Mouse (Mus musculus): ENCODE results near the gene Ehbp1l1.

The Ehbp1l1 gene

GRCm38 (mm10) chr19:5725767-5726515, at the start of gene Ehbp1l1:
Gene Ehbp1l1, minus strand, starts transcription at chr19:5726317.
- peak; percentile 89 to 93 for DNase-seq

GRCm38 (mm10) chr19:5770925-5771860, 45.1 kb upstream of the Ehbp1l1 start, which contains the start of gene Scyl1:
Gene Scyl1, minus strand, starts transcription at chr19:5771419.
- peak; percentile 98 for DNase-seq

DNA sequence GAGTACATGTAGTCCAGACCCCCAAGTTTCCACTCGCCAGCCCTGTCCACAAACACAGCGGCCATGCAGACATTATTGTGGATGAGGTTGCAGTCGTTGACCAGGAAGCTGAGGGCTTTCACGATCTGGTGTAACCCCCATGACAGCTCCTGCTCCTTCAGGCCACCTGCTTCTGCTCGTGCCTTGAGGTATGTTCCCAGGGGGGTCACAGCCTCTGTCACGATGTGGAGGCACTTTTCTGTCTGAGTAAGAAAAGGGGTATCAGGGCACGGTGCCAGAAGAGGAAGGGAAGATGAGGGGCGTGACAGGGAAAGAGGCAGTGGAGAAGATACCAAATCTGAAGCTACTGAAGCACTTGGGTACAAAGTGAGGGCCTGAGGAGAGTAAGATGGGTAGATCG, 44.2 kb upstream of the Ehbp1l1 start:
- no peak for DNase-seq

- DNase-seq: no peak
Observed at GRCm38 (mm10) chr19:5767271-5767670, 41.2 kb upstream of the Ehbp1l1 start.

- DNase-seq: no peak
Observed at GRCm38 (mm10) chr19:5763163-5763562, 37.0 kb upstream of the Ehbp1l1 start.

- no peak for DNase-seq
Observed at GRCm38 (mm10) chr19:5758878-5759403, 32.8 kb upstream of the Ehbp1l1 start.

DNA sequence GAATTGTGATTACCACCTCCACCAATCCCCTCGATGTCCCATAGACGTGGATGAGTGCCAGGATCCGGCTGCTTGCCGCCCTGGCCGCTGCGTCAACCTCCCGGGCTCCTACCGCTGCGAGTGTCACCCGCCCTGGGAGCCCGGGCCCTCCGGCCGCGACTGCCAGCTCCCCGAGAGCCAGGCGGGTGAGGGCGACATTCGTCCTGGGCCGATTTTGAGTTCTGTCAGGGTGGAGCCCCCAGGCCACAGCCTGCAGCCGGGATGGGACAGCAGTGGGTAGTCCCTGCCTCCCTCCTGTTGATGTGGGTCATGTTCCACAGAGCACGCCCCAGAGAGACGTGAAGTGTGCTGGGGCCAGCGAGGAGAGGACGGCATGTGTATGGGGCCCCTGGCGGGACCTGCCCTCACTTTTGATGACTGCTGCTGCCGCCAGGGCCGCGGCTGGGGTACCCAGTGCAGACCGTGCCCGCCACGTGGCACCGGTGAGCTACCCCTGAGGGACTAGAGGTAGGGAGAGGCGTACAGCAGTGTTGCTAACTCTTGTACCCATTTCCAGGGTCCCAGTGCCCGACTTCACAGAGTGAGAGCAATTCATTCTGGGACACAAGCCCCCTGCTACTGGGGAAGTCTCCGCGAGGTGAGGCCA, 31.0 kb upstream of the Ehbp1l1 start:
- peak in 1 of 2 experiments; percentile 52 for DNase-seq

- peak in 1 of 2 experiments; percentile 50 for DNase-seq
Observed at GRCm38 (mm10) chr19:5756321-5756985, 30.3 kb upstream of the Ehbp1l1 start.

DNA sequence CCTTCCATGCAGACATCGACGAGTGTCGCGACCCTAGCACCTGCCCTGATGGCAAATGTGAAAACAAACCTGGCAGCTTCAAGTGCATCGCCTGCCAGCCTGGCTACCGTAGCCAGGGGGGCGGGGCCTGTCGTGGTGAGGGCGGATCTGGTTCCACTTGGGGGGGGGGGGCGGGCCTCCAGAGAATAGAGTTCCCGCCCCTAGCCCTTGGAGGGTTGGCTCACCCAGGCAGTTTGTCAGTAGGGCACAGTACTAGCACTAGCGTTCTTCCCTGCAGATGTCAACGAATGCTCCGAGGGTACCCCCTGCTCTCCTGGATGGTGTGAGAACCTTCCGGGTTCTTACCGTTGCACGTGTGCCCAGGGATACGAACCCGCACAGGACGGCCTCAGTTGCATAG, 25.6 kb upstream of the Ehbp1l1 start:
- DNase-seq: peak; percentile 74 to 83

- DNase-seq: no peak
Observed at GRCm38 (mm10) chr19:5750951-5751350, 24.8 kb upstream of the Ehbp1l1 start.

DNA sequence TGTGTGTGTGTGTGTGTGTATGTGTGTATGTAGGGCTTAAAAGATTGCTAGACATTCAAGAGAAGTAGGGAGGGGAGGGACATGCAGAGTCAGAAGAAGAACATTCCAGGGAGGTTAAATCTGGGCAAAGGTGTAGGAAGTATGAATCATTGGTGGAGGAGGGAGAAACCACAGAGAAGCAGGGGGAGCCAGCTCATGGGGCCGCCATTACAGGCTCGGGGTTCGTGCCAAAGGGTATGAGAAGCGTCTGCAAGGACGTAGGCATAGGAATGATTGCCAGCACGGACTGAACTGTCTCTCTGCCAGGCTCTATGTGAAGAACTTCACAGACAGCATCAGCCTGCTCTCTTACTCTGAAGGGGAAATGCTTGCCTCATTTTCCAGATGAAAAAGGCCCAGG, 23.4 kb upstream of the Ehbp1l1 start:
- no peak for DNase-seq

DNA sequence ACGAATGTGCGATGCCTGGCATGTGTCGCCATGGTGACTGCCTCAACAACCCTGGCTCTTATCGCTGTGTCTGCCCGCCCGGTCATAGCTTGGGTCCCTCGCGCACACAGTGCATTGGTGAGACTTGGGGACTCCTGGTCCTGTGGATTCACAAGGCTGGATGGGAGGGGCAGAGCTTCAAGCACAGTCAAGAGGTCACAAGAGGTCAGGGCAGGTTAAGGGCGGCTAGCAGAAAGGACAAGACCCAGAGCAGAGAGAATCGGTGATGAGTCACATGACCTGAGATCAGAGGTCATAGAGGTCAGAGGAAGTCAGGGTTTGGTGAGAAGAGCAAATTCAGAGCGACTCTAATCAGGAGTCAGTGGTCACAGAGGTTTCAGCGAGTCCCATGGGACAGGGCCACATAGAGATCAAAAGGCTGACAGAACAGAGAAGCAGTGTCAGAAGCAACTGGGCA, 20.8 kb upstream of the Ehbp1l1 start:
- DNase-seq: no peak

- DNase-seq: peak; percentile 72 to 77
Observed at GRCm38 (mm10) chr19:5745756-5746710, 19.9 kb upstream of the Ehbp1l1 start.

DNA sequence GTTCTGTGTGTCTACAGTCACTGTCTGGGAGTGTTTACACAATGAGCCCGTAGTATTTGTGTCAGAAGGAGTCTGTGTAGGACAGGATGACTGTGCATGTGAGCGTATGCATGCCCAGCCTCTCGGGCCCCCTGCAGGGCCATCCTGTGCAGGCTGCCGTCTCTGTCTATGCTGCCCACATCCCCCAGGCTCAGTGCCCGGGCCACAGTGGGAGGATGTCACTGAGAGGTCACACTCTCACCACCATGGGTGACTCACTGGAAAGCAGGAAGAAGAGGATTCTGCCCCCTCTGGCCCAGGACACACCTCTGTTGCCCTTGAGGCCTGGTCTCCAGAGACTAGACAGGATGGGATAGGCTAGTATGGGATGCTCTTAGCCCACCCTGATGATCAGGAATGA, 17.5 kb upstream of the Ehbp1l1 start:
- DNase-seq: peak in 1 of 2 experiments; percentile 60

GRCm38 (mm10) chr19:5742241-5742641, 16.1 kb upstream of the Ehbp1l1 start:
- peak; percentile 54 to 72 for DNase-seq

- DNase-seq: peak; percentile 87 to 91
Observed at GRCm38 (mm10) chr19:5741641-5742240, 15.6 kb upstream of the Ehbp1l1 start.

DNA sequence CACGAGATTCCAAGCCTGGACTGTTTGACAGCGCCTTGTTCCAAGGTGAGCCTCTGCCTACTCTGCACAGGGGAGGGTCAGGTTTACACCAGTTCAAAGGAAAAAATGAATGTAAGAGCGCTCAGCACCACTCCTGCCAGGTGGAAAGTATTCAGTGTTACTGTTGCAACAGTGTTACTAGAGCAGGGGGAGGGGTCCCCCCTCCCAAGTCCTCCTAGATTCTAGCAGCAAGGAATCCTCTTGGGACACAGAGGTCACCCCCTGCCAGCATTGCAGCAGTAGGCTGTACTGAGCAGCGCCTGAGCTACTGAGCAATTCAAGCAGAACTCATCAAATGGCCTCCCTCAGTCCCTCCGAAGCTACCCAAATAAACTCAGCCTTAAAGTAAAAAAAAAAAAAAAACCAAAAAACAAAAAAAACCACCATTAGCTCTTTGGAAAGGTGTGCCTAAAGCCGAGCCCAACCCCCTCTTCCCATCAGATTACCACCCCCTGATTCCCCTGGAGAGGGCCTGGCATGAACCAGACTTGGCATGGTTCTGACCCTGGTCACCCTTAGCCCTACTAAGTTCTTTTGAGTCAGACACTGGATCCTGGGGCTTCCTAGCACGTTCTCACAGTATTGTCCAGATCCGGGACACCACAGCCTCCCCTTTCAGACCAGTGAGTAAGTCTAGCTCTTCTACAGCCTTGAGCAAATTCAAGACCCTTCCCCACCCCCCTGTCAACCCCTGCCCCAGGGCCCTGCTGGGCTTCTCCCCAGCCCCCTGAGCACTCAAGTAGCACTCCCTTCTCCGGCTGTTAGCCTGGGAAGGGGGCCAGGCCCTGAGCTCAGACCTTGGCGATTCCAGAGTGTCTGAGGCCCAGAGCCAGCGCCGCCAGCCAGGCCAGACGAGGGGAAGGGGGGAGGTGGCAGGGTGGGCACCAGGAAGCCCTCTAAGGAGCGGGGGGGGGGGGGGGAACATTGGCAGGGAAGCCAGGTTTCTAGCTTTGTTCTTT, 14.5 kb upstream of the Ehbp1l1 start, which contains the start of gene Ltbp3:
Ltbp3 (plus strand) TSS at position 585 of the 998 bp plus-strand sequence.
- peak; percentile 75 to 81 for DNase-seq

GRCm38 (mm10) chr19:5739446-5739845, 13.3 kb upstream of the Ehbp1l1 start:
- DNase-seq: no peak

- no peak for DNase-seq
Observed at GRCm38 (mm10) chr19:5734325-5734724, 8.2 kb upstream of the Ehbp1l1 start.

Data from kidney, postnatal 4 days (tissue).